Mouse (Mus musculus) splenic B cell, adult 2 months (primary cell): Measurements from ENCODE around the gene Tssk3.

ENCODE experiments used
- DNase-seq: peaks from one replicate; pipeline ENCODE4 v3.0.0-alpha.2; 2011; ENCODE audit warnings: low read depth, low spot score
- H3K27me3 ChIP-seq: 2 replicates; pipeline ENCODE4 v1.6.1; 2012; ENCODE audit warnings: mild to moderate bottlenecking, low read length, moderate library complexity, mixed read lengths; ENCODE audit not compliant: control insufficient read depth, poor library complexity, insufficient read depth, severe bottlenecking
- H3K36me3 ChIP-seq: 2 replicates; pipeline ENCODE4 v1.6.1; 2012; ENCODE audit warnings: mild to moderate bottlenecking, low read length, moderate library complexity, mixed read lengths; ENCODE audit not compliant: control insufficient read depth, poor library complexity, insufficient read depth, severe bottlenecking

The Tssk3 gene

GRCm38 (mm10) chr4:129508834-129509600 lies 18.2 kb upstream of the Tssk3 start:
- no peak for DNase-seq
- no peaks in the 10 kb centered on the region; the same call in 1 of the 2 replicates for H3K27me3 ChIP-seq
- no peaks in the 10 kb centered on the region for H3K36me3 ChIP-seq

GRCm38 (mm10) chr4:129508237-129508515 lies 17.4 kb upstream of the Tssk3 start:
- DNase-seq: no peak
- H3K36me3 ChIP-seq: no peaks in the 10 kb centered on the region
- no peaks in the 10 kb centered on the region for H3K27me3 ChIP-seq

DNA sequence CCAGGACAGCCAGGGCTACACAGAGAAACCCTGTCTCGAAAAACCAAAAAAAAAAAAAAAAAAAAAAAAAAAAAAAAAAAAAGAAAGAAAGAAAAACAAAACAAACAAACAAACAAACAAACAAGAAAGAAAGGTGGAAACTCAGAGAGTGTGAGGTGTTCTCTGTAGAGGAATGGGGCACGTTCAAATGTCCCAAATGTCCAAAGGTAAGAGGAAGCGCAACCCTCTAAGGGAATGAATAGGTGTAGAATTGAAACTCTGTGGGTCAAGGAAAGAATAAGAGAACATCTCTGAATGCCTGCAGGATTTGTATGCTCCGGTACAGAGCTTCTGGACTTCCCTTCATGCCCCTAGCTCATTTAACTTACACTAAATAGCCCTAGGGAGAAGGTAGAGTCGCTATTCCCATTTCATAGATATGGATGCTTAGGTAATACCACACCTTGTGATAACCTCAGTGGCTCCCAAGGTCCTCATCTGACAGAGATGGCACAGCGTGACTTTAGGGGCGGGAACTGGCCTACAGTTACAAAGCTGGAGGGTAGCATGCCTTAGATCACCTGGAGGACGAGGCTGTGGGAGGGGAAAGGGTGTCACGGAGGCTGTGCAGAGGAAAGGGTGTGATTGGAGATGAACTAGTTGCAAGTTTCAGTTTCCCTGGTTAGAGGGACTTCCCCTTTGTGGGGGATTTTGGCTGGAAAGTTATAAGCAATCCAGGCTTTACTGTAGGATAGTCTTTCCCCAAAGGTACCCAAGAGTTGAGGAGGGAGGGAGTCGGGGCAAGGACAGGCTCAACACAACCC lies 16.8 kb upstream of the Tssk3 start:
- DNase-seq: peak; percentile 68
- no peaks in the 10 kb centered on the region for H3K36me3 ChIP-seq
- H3K27me3 ChIP-seq: no peaks in the 10 kb centered on the region

GRCm38 (mm10) chr4:129505511-129505910 lies 14.7 kb upstream of the Tssk3 start:
- H3K36me3 ChIP-seq: no peaks in the 10 kb centered on the region
- H3K27me3 ChIP-seq: no peaks in the 10 kb centered on the region
- no peak for DNase-seq

DNA sequence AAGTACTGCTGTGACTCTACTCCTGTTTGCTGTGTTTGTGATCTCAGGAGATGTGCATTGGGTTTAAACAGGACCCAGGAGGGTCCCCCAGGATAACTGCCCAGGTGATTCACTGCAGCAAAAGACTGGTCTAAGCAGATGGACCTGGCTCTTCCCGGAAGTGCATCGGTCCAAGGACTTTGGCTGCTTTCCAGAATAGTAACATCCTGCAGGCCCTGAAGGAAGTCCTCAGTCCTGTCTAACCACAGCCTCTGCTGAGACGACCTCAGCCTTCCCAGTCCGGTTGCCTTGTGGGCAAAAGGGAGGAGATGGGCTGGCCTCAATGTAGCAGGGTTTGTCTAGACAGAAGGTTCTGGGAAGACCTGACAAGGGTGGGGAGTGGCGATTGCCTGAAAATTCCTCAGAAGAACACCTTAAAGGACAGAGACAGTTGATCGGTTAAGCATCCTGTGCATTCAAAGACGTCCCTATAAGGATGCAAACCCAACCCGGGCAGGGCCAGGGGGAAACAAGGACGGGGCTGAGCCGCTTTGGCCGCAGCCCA lies 12.2 kb upstream of the Tssk3 start:
- Histone ChIP-seq H3K36me3 (no peaks in the 10 kb centered on the region), H3K27me3 (no peaks in the 10 kb centered on the region)
- no peak for DNase-seq

DNA sequence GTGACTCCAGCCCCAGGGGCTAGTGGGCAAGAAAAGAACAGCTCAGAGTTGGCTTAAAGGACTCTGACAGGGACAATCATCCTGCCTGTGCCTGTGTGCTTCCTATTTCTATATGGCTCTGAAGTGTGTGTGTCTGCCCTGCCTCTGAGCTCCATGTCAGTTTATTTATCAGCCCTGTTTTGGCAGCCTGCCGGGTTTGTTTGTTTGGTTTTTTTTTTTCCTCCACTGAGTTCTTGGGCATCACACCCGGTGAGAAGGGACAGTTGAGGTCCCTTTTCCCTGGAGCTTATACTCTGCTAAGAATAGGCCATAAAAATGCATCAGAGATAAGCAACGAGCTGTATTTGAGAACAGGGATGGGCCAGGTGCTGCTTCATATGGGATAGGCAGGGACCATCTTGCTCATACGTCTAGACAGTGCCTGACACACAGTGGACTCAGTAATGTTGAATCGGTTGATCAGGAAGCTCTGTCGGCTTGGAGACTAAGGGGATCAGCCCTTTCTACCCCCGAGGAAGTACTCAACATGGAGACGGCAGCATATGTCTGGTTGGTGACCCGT lies 11.6 kb upstream of the Tssk3 start:
- Histone ChIP-seq H3K27me3 (no peaks in the 10 kb centered on the region), H3K36me3 (no peaks in the 10 kb centered on the region)
- no peak for DNase-seq

- peak; percentile 90 for DNase-seq
- Histone ChIP-seq H3K36me3 (no peaks in the 10 kb centered on the region), H3K27me3 (no peaks in the 10 kb centered on the region)
Measured at GRCm38 (mm10) chr4:129500607-129501566, 10.1 kb upstream of the Tssk3 start.

- no peak for DNase-seq
- no peaks in the 10 kb centered on the region for H3K36me3 ChIP-seq
- H3K27me3 ChIP-seq: no peaks in the 10 kb centered on the region
Measured at GRCm38 (mm10) chr4:129500017-129500416, 9.2 kb upstream of the Tssk3 start.

- H3K27me3 ChIP-seq: no peaks in the 10 kb centered on the region
- H3K36me3 ChIP-seq: no peaks in the 10 kb centered on the region
- no peak for DNase-seq
Measured at GRCm38 (mm10) chr4:129498941-129499340, 8.1 kb upstream of the Tssk3 start.

DNA sequence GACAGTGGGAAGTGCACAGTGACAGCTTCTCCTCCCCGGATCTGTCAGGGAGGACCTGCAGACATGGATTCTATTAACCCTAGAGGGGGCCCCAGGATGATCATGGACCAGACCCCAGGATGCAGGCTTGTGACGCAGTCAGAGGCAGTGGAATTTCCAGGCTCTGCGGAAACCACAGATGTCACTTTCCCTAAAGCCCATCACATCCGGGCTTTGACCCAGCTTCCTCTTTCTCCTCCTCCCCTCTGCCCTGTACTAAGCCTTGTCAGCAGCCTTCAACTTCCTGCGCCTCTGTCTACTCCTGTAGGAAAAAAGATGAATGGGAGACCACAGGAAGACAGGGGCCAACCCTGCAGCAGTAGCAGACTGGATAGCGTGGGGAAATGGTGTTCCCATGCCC lies 5.8 kb upstream of the Tssk3 start:
- peak; percentile 71 for DNase-seq
- Histone ChIP-seq H3K27me3 (no peaks in the 10 kb centered on the region), H3K36me3 (no peaks in the 10 kb centered on the region)

DNA sequence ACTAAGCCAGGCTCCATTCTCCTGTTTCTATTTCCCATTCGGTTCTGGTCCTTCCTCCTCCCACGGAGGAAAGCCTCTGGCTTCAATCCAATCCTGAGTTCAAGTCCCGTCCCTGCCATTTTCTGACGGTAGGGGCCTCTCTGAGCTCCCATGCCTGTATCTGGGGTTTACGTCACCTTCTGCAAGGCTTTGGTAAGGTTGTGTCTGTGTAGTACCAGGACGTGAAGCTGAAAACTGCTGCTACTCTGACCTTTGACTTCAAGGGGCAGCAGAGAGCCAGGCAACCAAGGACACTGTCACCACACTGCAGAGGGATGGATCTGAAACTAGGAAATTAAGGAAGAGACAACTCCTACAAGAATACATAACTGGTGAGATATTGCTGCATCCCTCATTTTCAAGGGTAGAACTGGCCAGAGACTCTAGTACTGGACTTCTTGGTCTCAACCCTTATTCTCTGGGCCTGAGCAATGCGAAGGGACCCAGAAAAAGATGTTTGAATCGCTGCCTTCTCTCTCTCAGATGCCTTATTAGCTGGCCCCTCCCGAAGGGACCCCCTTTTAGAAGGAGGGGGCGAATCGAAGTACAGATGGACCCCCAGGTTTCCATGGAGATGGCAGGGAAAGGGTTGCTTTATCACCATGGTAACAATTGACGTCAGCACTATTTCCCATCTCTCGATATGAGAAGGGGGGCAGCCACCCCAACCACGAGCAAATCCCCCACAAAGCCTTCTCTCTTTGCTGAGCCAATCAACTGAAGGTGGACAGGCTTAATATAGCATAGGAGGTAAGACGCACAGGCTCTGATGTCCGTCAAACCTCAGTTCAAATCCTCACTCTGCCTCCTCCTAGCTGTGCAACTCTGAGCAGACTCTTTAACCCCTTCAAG lies 5.1 kb upstream of the Tssk3 start:
- H3K36me3 ChIP-seq: no peaks in the 10 kb centered on the region
- DNase-seq: peak; percentile 73

GRCm38 (mm10) chr4:129494681-129495080 lies 3.9 kb upstream of the Tssk3 start:
- no peaks in the 10 kb centered on the region for H3K27me3 ChIP-seq
- no peaks in the 10 kb centered on the region for H3K36me3 ChIP-seq
- DNase-seq: no peak

More for the DNA sequence above, 5.1 kb upstream of the Tssk3 start:
- H3K27me3 ChIP-seq: no peaks in the 10 kb centered on the region

- Histone ChIP-seq H3K36me3 (peaks cover 14% of the 10 kb centered on the region; the same call in 1 of the 2 replicates), H3K27me3 (no peaks in the 10 kb centered on the region)
- no peak for DNase-seq
Measured at GRCm38 (mm10) chr4:129481090-129481489, 9.7 kb downstream of the Tssk3 start.
